Mouse (Mus musculus) liver, embryonic 14.5 days (tissue): ENCODE results near the gene Gpr183. TPM values are rescaled to one million over a fixed set of nuclear protein-coding genes. Genes with fewer than 3 reads are reported as not detected.

Source experiments
- ATAC-seq: fragments of 200-750 bp; cut with Nextera tagmentation; 2 replicates; pipeline ENCODE4 v1.8.0; 2017; ENCODE audit warnings: moderate number of reproducible peaks, mild to moderate bottlenecking, moderate library complexity; ENCODE audit not compliant: insufficient read depth
- DNase-seq, 3 experiments: peaks; one replicate each; pipeline ENCODE4 v3.0.0-alpha.2; 2012 to 2013; ENCODE audit warnings: low read depth in 3 of 3, low spot score in 3 of 3
- H3K27ac ChIP-seq: fragments of 300-500 bp; sonication (generic); 2 replicates; pipeline ENCODE4 v1.5.1; 2014; ENCODE audit warnings: moderate library complexity, mild to moderate bottlenecking, control low read depth, inconsistent platforms
- H3K27me3 ChIP-seq: fragments of 300-500 bp; sonication (generic); 2 replicates; pipeline ENCODE4 v1.6.1; 2014; ENCODE audit warnings: mild to moderate bottlenecking, low read length, moderate library complexity; ENCODE audit not compliant: control insufficient read depth, insufficient read depth
- H3K36me3 ChIP-seq: fragments of 300-500 bp; sonication (generic); replicated peaks from 2 replicates; pipeline ENCODE4 v1.6.1; 2014; ENCODE audit warnings: low read depth; ENCODE audit not compliant: control insufficient read depth, insufficient read depth
- H3K4me1 ChIP-seq, 2 experiments: fragments of 200-500 bp in 1 of 2; fragments of 300-500 bp in 1 of 2; sonication (generic) in 1 of 2; replicated peaks; 2 replicates each; pipeline ENCODE4 v1.6.1; 2012 to 2014; ENCODE audit warnings: antibody characterized with exemption in 1 of 2, inconsistent platforms in 1 of 2, low read length in 1 of 2; ENCODE audit not compliant: control insufficient read depth in 2 of 2, insufficient read depth in 2 of 2
- H3K4me2 ChIP-seq: fragments of 300-500 bp; sonication (generic); 2 replicates; pipeline ENCODE4 v1.6.1; 2014; ENCODE audit warnings: low read depth, mild to moderate bottlenecking, control low read depth, moderate library complexity
- H3K4me3 ChIP-seq, 2 experiments: fragments of 200-500 bp in 1 of 2; fragments of 300-500 bp in 1 of 2; sonication (generic) in 1 of 2; 2 replicates each; pipeline ENCODE4 v1.5.1; 2012 to 2014; ENCODE audit warnings: low read depth in 2 of 2, low read length in 2 of 2, mild to moderate bottlenecking in 2 of 2, control low read depth in 1 of 2, inconsistent platforms in 1 of 2, moderate library complexity in 1 of 2; ENCODE audit not compliant: insufficient read depth in 1 of 2
- H3K9ac ChIP-seq: fragments of 300-500 bp; sonication (generic); replicated peaks from 2 replicates; pipeline ENCODE4 v1.6.1; 2014; ENCODE audit warnings: mild to moderate bottlenecking, control low read depth, moderate library complexity
- H3K9me3 ChIP-seq: fragments of 300-500 bp; sonication (generic); 2 replicates; pipeline ENCODE4 v1.6.1; 2016; ENCODE audit warnings: low read length, mixed read lengths; ENCODE audit not compliant: control insufficient read depth
- CTCF ChIP-seq: IDR thresholded peaks from 2 replicates; pipeline ENCODE4 v1.5.1; 2016; ENCODE audit warnings: antibody characterized with exemption, low read depth, control low read depth
- EP300 ChIP-seq: IDR thresholded peaks from 2 replicates; pipeline ENCODE4 v1.6.1; 2016; ENCODE audit warnings: antibody characterized with exemption, low read depth
- WGBS: fragments of 180-500 bp; shearing (Covaris S2); extraction: QIAGEN DNeasy Blood & Tissue Kit; methylation state at CpG from one replicate; pipeline ENCODE4 v1.1.7; 2014; ENCODE audit not compliant: insufficient replicate concordance; 5-methylcytosine and 5-hydroxymethylcytosine counted together
- polyA plus RNA-seq, 2 experiments: library from polyadenylated mRNA; depleted of rRNA in 1 of 2; stranded (reverse) in 1 of 2; unstranded in 1 of 2; fragments of >200 nt; fragmentation: Nextera tagmentation in 1 of 2; extraction: Ambion mirVana in 1 of 2; gene quantifications; 2 replicates each; pipeline versions ENCODE4 v1.2.1 to v1.2.3; 2012 to 2014

The Gpr183 gene
- polyA plus RNA-seq, 2 experiments, result 0.62 to 0.75 TPM

GRCm38 (mm10) chr14:121939582-121939981, 25.4 kb downstream of the Gpr183 start:
- ATAC-seq (no peak), DNase-seq (no peak)
- no peaks in the 10 kb centered on the region for H3K36me3 ChIP-seq
- WGBS, result 61% methylated on average over 3 of the region's 3 CpGs
- H3K4me2 ChIP-seq, result no peak overlapping the region
- H3K4me3 ChIP-seq, result no peak overlapping the region
- TF ChIP-seq CTCF (no peak), EP300 (no peak)
- no peaks in the 10 kb centered on the region for H3K27me3 ChIP-seq
- H3K9ac ChIP-seq, result no peak overlapping the region
- no peaks in the 10 kb centered on the region for H3K9me3 ChIP-seq
- H3K4me1 ChIP-seq, result 0 out of 4 replicates have a peak, but pooled peaks cover 0 to 4% of the 10 kb centered on the region in 2 experiments
- H3K27ac ChIP-seq, result no peak overlapping the region

- Histone ChIP-seq H3K4me3 (no peak overlapping the region), H3K4me1 (0 out of 4 replicates have a peak, but pooled peaks cover 0 to 4% of the 10 kb centered on the region in 2 experiments), H3K27ac (no peak overlapping the region), H3K9ac (no peak overlapping the region), H3K27me3 (no peaks in the 10 kb centered on the region), H3K9me3 (no peaks in the 10 kb centered on the region), H3K4me2 (no peak overlapping the region), H3K36me3 (no peaks in the 10 kb centered on the region)
- no peak for TF ChIP-seq EP300
- TF ChIP-seq CTCF, result no peak
- 65% methylated on average over 11 of the region's 11 CpGs for WGBS
- ATAC-seq (no peak), DNase-seq (no peak)
Measured at GRCm38 (mm10) chr14:121938256-121939191, 26.5 kb downstream of the Gpr183 start.

GRCm38 (mm10) chr14:121937601-121938255, 27.3 kb downstream of the Gpr183 start:
- Histone ChIP-seq H3K27me3 (no peaks in the 10 kb centered on the region), H3K4me3 (no peak overlapping the region), H3K27ac (no peak overlapping the region), H3K9ac (no peak overlapping the region), H3K4me2 (no peak overlapping the region), H3K36me3 (no peaks in the 10 kb centered on the region), H3K9me3 (no peaks in the 10 kb centered on the region), H3K4me1 (0 out of 4 replicates have a peak, but pooled peaks cover 0 to 4% of the 10 kb centered on the region in 2 experiments)
- ATAC-seq (no peak), DNase-seq (no peak)
- WGBS, result 35% methylated on average over 11 of the region's 11 CpGs
- no peak for TF ChIP-seq EP300
- no peak for TF ChIP-seq CTCF

- Histone ChIP-seq H3K27me3 (no peaks in the 10 kb centered on the region), H3K9me3 (no peaks in the 10 kb centered on the region), H3K9ac (no peak overlapping the region), H3K27ac (no peak overlapping the region), H3K4me1 (peaks cover 0 to 6% of the 10 kb centered on the region in 2 experiments; a peak in 1 of 4 replicates), H3K4me2 (no peak overlapping the region), H3K4me3 (no peak overlapping the region), H3K36me3 (no peaks in the 10 kb centered on the region)
- TF ChIP-seq EP300 (no peak), CTCF (no peak)
- ATAC-seq (no peak), DNase-seq (no peak)
- WGBS, result 61% methylated on average over 8 of the region's 8 CpGs
Measured at GRCm38 (mm10) chr14:121936856-121937255, 28.1 kb downstream of the Gpr183 start.

- Histone ChIP-seq H3K9me3 (no peaks in the 10 kb centered on the region), H3K4me1 (peaks cover 0 to 11% of the 10 kb centered on the region in 2 experiments; a peak in 1 of 4 replicates), H3K9ac (no peak overlapping the region), H3K4me2 (no peak overlapping the region), H3K4me3 (no peak overlapping the region), H3K27ac (no peak overlapping the region), H3K27me3 (no peaks in the 10 kb centered on the region), H3K36me3 (no peaks in the 10 kb centered on the region)
- no peak for DNase-seq
- ATAC-seq, result no peak
- WGBS, result 77% methylated on average over 4 of the region's 4 CpGs
- TF ChIP-seq CTCF (no peak), EP300 (no peak)
Measured at GRCm38 (mm10) chr14:121936356-121936755, 28.6 kb downstream of the Gpr183 start.
